Mouse (Mus musculus) liver, postnatal 0 days (tissue): ENCODE data around the gene Klk12. TPM values are rescaled to one million over a fixed set of nuclear protein-coding genes. Genes with fewer than 3 reads are reported as not detected.

Experiments
- ATAC-seq: fragments of 200-750 bp; cut with Nextera tagmentation; 2 replicates; pipeline ENCODE4 v1.8.0; 2017; ENCODE audit warnings: mild to moderate bottlenecking, moderate library complexity
- DNase-seq: peaks from one replicate; pipeline ENCODE4 v3.0.0-alpha.2; 2016
- H3K27ac ChIP-seq: fragments of 300-500 bp; sonication (generic); 2 replicates; pipeline ENCODE4 v1.5.1; 2014; ENCODE audit warnings: antibody characterized with exemption, moderate library complexity, mild to moderate bottlenecking, low read depth
- H3K27me3 ChIP-seq: fragments of 300-500 bp; sonication (generic); 2 replicates; pipeline ENCODE4 v1.6.1; 2014; ENCODE audit warnings: low read length, control low read depth, mixed read lengths; ENCODE audit not compliant: insufficient read depth
- H3K36me3 ChIP-seq: fragments of 300-500 bp; sonication (generic); replicated peaks from 2 replicates; pipeline ENCODE4 v1.6.1; 2014; ENCODE audit warnings: mild to moderate bottlenecking, control low read depth, low read length, moderate library complexity, mixed read lengths; ENCODE audit not compliant: insufficient read depth
- H3K4me1 ChIP-seq: fragments of 300-500 bp; sonication (generic); 2 replicates; pipeline ENCODE4 v1.6.1; 2014; ENCODE audit warnings: antibody characterized with exemption, mild to moderate bottlenecking, control low read depth; ENCODE audit not compliant: insufficient read depth
- H3K4me2 ChIP-seq: fragments of 300-500 bp; sonication (generic); 2 replicates; pipeline ENCODE4 v1.6.1; 2014; ENCODE audit warnings: low read depth, mild to moderate bottlenecking, low read length, moderate library complexity, mixed read lengths
- H3K4me3 ChIP-seq: fragments of 300-500 bp; sonication (generic); 2 replicates; pipeline ENCODE4 v1.5.1; 2014; ENCODE audit warnings: low read depth, low read length
- H3K9ac ChIP-seq: fragments of 300-500 bp; sonication (generic); replicated peaks from 2 replicates; pipeline ENCODE4 v1.6.1; 2014; ENCODE audit warnings: mild to moderate bottlenecking, moderate library complexity
- H3K9me3 ChIP-seq: fragments of 300-500 bp; sonication (generic); 2 replicates; pipeline ENCODE4 v1.6.1; 2016; ENCODE audit warnings: mild to moderate bottlenecking, control low read depth, low read length, mixed read lengths
- CTCF ChIP-seq: sonication (generic); IDR thresholded peaks from 2 replicates; pipeline ENCODE4 v1.5.1; 2016; ENCODE audit warnings: antibody characterized with exemption, low read depth
- EP300 ChIP-seq: IDR thresholded peaks from 2 replicates; pipeline ENCODE4 v1.6.1; 2016; ENCODE audit warnings: antibody characterized with exemption, low read depth, mild to moderate bottlenecking
- WGBS: fragments of 180-500 bp; shearing (Covaris S2); extraction: QIAGEN DNeasy Blood & Tissue Kit; methylation state at CpG from one replicate; pipeline ENCODE4 v1.1.7; 2014; ENCODE audit not compliant: insufficient replicate concordance; 5-methylcytosine and 5-hydroxymethylcytosine counted together
- polyA plus RNA-seq: library from polyadenylated mRNA; unstranded; fragments of >200 nt; fragmentation: Nextera tagmentation; extraction: Ambion mirVana; gene quantifications from 2 replicates; pipeline ENCODE4 v1.2.1, GENCODE M21; 2015

Gene Klk12
- polyA plus RNA-seq, 1 experiment from 2014 or later = not detected

- Histone ChIP-seq H3K9me3 (no peaks in the 10 kb centered on the region), H3K9ac (no peak overlapping the region), H3K27ac (no peak overlapping the region), H3K4me2 (no peak overlapping the region), H3K4me1 (no peaks in the 10 kb centered on the region), H3K36me3 (no peaks in the 10 kb centered on the region), H3K4me3 (no peak overlapping the region), H3K27me3 (no peaks in the 10 kb centered on the region)
- WGBS = 71% methylated on average over 3 of the region's 3 CpGs
- ATAC-seq = no peak
- no peak for TF ChIP-seq CTCF
- no peak for TF ChIP-seq EP300
- no peak for DNase-seq
Measured at GRCm38 (mm10) chr7:43772901-43773300, 4.2 kb downstream of the Klk12 start.

GRCm38 (mm10) chr7:43774364-43774763 is 5.7 kb downstream of the Klk12 start, which contains the start of gene Klk11:
Gene Klk11, plus strand, starts transcription at chr7:43774604.
- TF ChIP-seq EP300 (no peak), CTCF (no peak)
- DNase-seq (no peak), ATAC-seq (no peak)
- Histone ChIP-seq H3K4me2 (no peak within 1 kb of the TSS), H3K4me3 (no peak within 1 kb of the TSS), H3K27ac (no peak within 1 kb of the TSS), H3K9me3 (no peaks in the 10 kb centered on the region), H3K9ac (no peak within 1 kb of the TSS), H3K27me3 (no peaks in the 10 kb centered on the region), H3K4me1 (no peaks in the 10 kb centered on the region), H3K36me3 (no peaks in the 10 kb centered on the region)
- 83% methylated on average over 5 of the region's 5 CpGs for WGBS

GRCm38 (mm10) chr7:43774802-43775201 is 6.1 kb downstream of the Klk12 start:
- H3K9ac ChIP-seq = no peak overlapping the region
- no peaks in the 10 kb centered on the region for H3K9me3 ChIP-seq
- no peak overlapping the region for H3K4me3 ChIP-seq
- no peaks in the 10 kb centered on the region for H3K27me3 ChIP-seq
- H3K4me1 ChIP-seq = no peaks in the 10 kb centered on the region
- WGBS = 59% methylated on average over 6 of the region's 6 CpGs
- H3K4me2 ChIP-seq = no peak overlapping the region
- DNase-seq (no peak), ATAC-seq (no peak)
- no peaks in the 10 kb centered on the region for H3K36me3 ChIP-seq
- TF ChIP-seq CTCF = no peak
- TF ChIP-seq EP300 = no peak
- no peak overlapping the region for H3K27ac ChIP-seq

GRCm38 (mm10) chr7:43775311-43776057 is 6.8 kb downstream of the Klk12 start:
- no peak overlapping the region for H3K4me2 ChIP-seq
- DNase-seq (no peak), ATAC-seq (no peak)
- no peak overlapping the region for H3K4me3 ChIP-seq
- H3K9ac ChIP-seq = no peak overlapping the region
- H3K27ac ChIP-seq = no peak overlapping the region
- H3K9me3 ChIP-seq = no peaks in the 10 kb centered on the region
- TF ChIP-seq EP300 (no peak), CTCF (no peak)
- no peaks in the 10 kb centered on the region for H3K36me3 ChIP-seq
- no peaks in the 10 kb centered on the region for H3K27me3 ChIP-seq
- 72% methylated on average over 7 of the region's 7 CpGs for WGBS
- H3K4me1 ChIP-seq = no peaks in the 10 kb centered on the region

DNA sequence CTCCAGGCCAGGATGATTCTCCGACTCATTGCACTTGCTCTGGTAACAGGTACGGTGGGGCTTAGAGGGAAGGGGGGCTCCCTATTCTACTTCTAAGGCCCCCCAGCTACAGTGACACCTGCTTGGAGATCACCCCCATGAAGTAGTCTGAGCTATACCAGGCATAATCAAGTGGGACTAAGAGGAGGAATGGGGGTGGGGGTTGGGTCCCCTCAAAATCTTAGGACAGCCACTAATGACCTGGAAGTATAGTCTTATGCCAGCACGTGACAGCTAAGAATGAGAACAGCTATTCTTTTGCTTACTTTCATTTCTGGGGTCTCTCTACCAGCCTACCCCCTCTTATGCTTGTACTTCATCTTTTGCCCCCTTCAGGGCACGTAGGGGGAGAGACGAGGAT is 7.8 kb downstream of the Klk12 start:
- Histone ChIP-seq H3K4me2 (no peak overlapping the region), H3K27ac (no peak overlapping the region)
- DNase-seq = no peak

GRCm38 (mm10) chr7:43777423-43777822 is 8.7 kb downstream of the Klk12 start:
- no peak for ATAC-seq
- Histone ChIP-seq H3K9ac (no peak overlapping the region), H3K4me1 (no peaks in the 10 kb centered on the region), H3K4me3 (no peak overlapping the region), H3K36me3 (no peaks in the 10 kb centered on the region), H3K9me3 (no peaks in the 10 kb centered on the region), H3K27ac (no peak overlapping the region), H3K27me3 (no peaks in the 10 kb centered on the region), H3K4me2 (no peak overlapping the region)
- WGBS = 80% methylated on average over 12 of the region's 12 CpGs
- DNase-seq = no peak
- TF ChIP-seq CTCF (no peak), EP300 (no peak)

More for the DNA sequence above, 7.8 kb downstream of the Klk12 start:
- ATAC-seq = no peak
- Histone ChIP-seq H3K36me3 (no peaks in the 10 kb centered on the region), H3K4me1 (no peaks in the 10 kb centered on the region), H3K4me3 (no peak overlapping the region), H3K9me3 (no peaks in the 10 kb centered on the region), H3K9ac (no peak overlapping the region), H3K27me3 (no peaks in the 10 kb centered on the region)
- 67% methylated on average over 5 of the region's 5 CpGs for WGBS
- no peak for TF ChIP-seq EP300
- TF ChIP-seq CTCF = no peak
